Mouse (Mus musculus) liver, embryonic 14.5 days (tissue): Measurements from ENCODE around the gene Dgkh. TPM values are rescaled to one million over a fixed set of nuclear protein-coding genes. Genes with fewer than 3 reads are reported as not detected.

ENCODE experiments used
- ATAC-seq: fragments of 200-750 bp; cut with Nextera tagmentation; 2 replicates; pipeline ENCODE4 v1.8.0; 2017; ENCODE audit warnings: moderate number of reproducible peaks, mild to moderate bottlenecking, moderate library complexity; ENCODE audit not compliant: insufficient read depth
- DNase-seq, 3 experiments: peaks; one replicate each; pipeline ENCODE4 v3.0.0-alpha.2; 2012 to 2013; ENCODE audit warnings: low read depth in 3 of 3, low spot score in 3 of 3
- H3K27ac ChIP-seq: fragments of 300-500 bp; sonication (generic); 2 replicates; pipeline ENCODE4 v1.5.1; 2014; ENCODE audit warnings: moderate library complexity, mild to moderate bottlenecking, control low read depth, inconsistent platforms
- H3K27me3 ChIP-seq: fragments of 300-500 bp; sonication (generic); 2 replicates; pipeline ENCODE4 v1.6.1; 2014; ENCODE audit warnings: mild to moderate bottlenecking, low read length, moderate library complexity; ENCODE audit not compliant: control insufficient read depth, insufficient read depth
- H3K36me3 ChIP-seq: fragments of 300-500 bp; sonication (generic); replicated peaks from 2 replicates; pipeline ENCODE4 v1.6.1; 2014; ENCODE audit warnings: low read depth; ENCODE audit not compliant: control insufficient read depth, insufficient read depth
- H3K4me1 ChIP-seq, 2 experiments: fragments of 200-500 bp in 1 of 2; fragments of 300-500 bp in 1 of 2; sonication (generic) in 1 of 2; replicated peaks; 2 replicates each; pipeline ENCODE4 v1.6.1; 2012 to 2014; ENCODE audit warnings: antibody characterized with exemption in 1 of 2, inconsistent platforms in 1 of 2, low read length in 1 of 2; ENCODE audit not compliant: control insufficient read depth in 2 of 2, insufficient read depth in 2 of 2
- H3K4me2 ChIP-seq: fragments of 300-500 bp; sonication (generic); 2 replicates; pipeline ENCODE4 v1.6.1; 2014; ENCODE audit warnings: low read depth, mild to moderate bottlenecking, control low read depth, moderate library complexity
- H3K4me3 ChIP-seq, 2 experiments: fragments of 200-500 bp in 1 of 2; fragments of 300-500 bp in 1 of 2; sonication (generic) in 1 of 2; 2 replicates each; pipeline ENCODE4 v1.5.1; 2012 to 2014; ENCODE audit warnings: low read depth in 2 of 2, low read length in 2 of 2, mild to moderate bottlenecking in 2 of 2, control low read depth in 1 of 2, inconsistent platforms in 1 of 2, moderate library complexity in 1 of 2; ENCODE audit not compliant: insufficient read depth in 1 of 2
- H3K9ac ChIP-seq: fragments of 300-500 bp; sonication (generic); replicated peaks from 2 replicates; pipeline ENCODE4 v1.6.1; 2014; ENCODE audit warnings: mild to moderate bottlenecking, control low read depth, moderate library complexity
- H3K9me3 ChIP-seq: fragments of 300-500 bp; sonication (generic); 2 replicates; pipeline ENCODE4 v1.6.1; 2016; ENCODE audit warnings: low read length, mixed read lengths; ENCODE audit not compliant: control insufficient read depth
- CTCF ChIP-seq: IDR thresholded peaks from 2 replicates; pipeline ENCODE4 v1.5.1; 2016; ENCODE audit warnings: antibody characterized with exemption, low read depth, control low read depth
- EP300 ChIP-seq: IDR thresholded peaks from 2 replicates; pipeline ENCODE4 v1.6.1; 2016; ENCODE audit warnings: antibody characterized with exemption, low read depth
- WGBS: fragments of 180-500 bp; shearing (Covaris S2); extraction: QIAGEN DNeasy Blood & Tissue Kit; methylation state at CpG from one replicate; pipeline ENCODE4 v1.1.7; 2014; ENCODE audit not compliant: insufficient replicate concordance; 5-methylcytosine and 5-hydroxymethylcytosine counted together
- polyA plus RNA-seq, 2 experiments: library from polyadenylated mRNA; depleted of rRNA in 1 of 2; stranded (reverse) in 1 of 2; unstranded in 1 of 2; fragments of >200 nt; fragmentation: Nextera tagmentation in 1 of 2; extraction: Ambion mirVana in 1 of 2; gene quantifications; 2 replicates each; pipeline versions ENCODE4 v1.2.1 to v1.2.3; 2012 to 2014

Gene Dgkh
- polyA plus RNA-seq, 2 experiments, result 0.15 to 0.36 TPM

DNA sequence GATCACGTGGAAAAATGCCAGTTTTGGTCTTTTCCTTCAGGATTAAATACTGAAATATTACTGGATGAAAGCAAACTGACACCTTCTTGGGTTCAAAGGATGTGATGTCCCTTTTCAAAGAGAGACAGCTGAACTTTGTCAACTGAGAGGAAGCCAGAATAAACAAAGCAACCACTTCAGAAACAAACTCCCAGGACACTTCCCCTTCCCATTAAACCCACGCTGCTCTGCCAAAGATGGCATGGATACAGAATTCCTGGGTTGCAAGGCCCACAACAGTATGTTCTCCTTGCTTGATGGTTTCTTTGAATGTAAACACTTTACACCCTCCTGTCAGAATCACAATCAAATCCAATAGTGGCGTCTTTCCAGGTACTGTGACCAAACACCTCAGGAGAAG is 87.0 kb downstream of the Dgkh start:
- Histone ChIP-seq H3K36me3 (no peaks in the 10 kb centered on the region), H3K27ac (no peak overlapping the region), H3K4me2 (no peak overlapping the region), H3K4me1 (no peaks in the 10 kb centered on the region), H3K9ac (no peak overlapping the region), H3K9me3 (no peaks in the 10 kb centered on the region), H3K4me3 (no peak overlapping the region), H3K27me3 (no peaks in the 10 kb centered on the region)
- no peak for ATAC-seq
- DNase-seq, result no peak
- WGBS, result 55% methylated on average over 3 of the region's 3 CpGs
- TF ChIP-seq CTCF (no peak), EP300 (no peak)

GRCm38 (mm10) chr14:78641314-78641713 is 91.3 kb downstream of the Dgkh start:
- DNase-seq (no peak), ATAC-seq (no peak)
- Histone ChIP-seq H3K4me2 (no peak overlapping the region), H3K36me3 (no peaks in the 10 kb centered on the region), H3K27me3 (no peaks in the 10 kb centered on the region), H3K9ac (no peak overlapping the region), H3K4me3 (no peak overlapping the region), H3K27ac (no peak overlapping the region), H3K9me3 (no peaks in the 10 kb centered on the region), H3K4me1 (peaks cover 0 to 2% of the 10 kb centered on the region in 2 experiments; a peak in 1 of 4 replicates)
- TF ChIP-seq CTCF (no peak), EP300 (no peak)
- WGBS, result 62% methylated on average over 7 of the region's 7 CpGs

- no peak for TF ChIP-seq CTCF
- no peak for TF ChIP-seq EP300
- Histone ChIP-seq H3K27me3 (no peaks in the 10 kb centered on the region), H3K4me2 (no peak overlapping the region), H3K27ac (no peak overlapping the region), H3K9ac (no peak overlapping the region), H3K9me3 (no peaks in the 10 kb centered on the region), H3K36me3 (no peaks in the 10 kb centered on the region), H3K4me3 (no peak overlapping the region), H3K4me1 (peaks cover 0 to 2% of the 10 kb centered on the region in 2 experiments; a peak in 1 of 4 replicates)
- DNase-seq (no peak), ATAC-seq (no peak)
- 37% methylated on average over 5 of the region's 5 CpGs for WGBS
These were observed 92.9 kb downstream of the Dgkh start for GRCm38 (mm10) chr14:78639691-78640090.

DNA sequence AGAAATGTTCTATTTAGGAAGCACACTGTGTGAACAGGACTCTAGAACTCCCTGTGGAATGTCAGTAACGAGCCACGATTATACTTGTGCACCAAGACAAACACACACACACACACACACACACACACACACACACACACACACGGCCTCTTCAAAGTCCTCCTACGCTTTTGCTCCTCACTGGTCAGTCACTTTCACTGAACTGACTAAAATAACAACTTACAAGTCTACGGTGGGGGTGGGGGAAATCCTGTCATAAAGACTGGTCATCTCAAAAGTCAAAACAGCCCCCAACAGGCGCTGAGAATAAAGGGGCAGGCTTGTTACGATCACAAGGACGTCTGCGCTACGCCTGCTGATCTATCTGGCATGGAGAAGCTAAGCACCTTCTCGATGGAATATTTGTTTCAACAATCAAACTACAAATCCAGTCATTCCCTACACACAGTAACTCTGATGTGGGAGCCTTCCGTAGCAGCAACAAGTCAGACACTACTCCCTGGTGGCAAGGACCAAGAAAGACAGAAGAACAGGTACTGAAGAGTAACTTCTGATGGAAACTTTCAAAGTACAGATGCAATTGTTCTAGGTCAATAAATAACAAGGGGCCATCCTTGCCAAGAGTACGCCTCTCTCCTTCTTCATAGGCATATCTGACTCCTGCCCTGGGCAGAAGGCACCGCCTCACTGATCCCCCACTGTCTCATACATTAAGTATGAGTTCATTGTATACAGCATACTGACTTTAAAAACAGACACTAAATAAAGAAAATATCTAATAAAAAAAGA is 96.8 kb downstream of the Dgkh start:
- H3K4me3 ChIP-seq, result no peak overlapping the region
- no peak overlapping the region for H3K27ac ChIP-seq
- no peak for TF ChIP-seq EP300
- no peak for TF ChIP-seq CTCF
- H3K27me3 ChIP-seq, result no peaks in the 10 kb centered on the region
- no peak overlapping the region for H3K9ac ChIP-seq
- H3K9me3 ChIP-seq, result no peaks in the 10 kb centered on the region
- H3K36me3 ChIP-seq, result no peaks in the 10 kb centered on the region
- no peak for DNase-seq
- 68% methylated on average over 14 of the region's 14 CpGs for WGBS
- ATAC-seq, result no peak
- peaks cover 0 to 2% of the 10 kb centered on the region in 2 experiments; a peak in 1 of 4 replicates for H3K4me1 ChIP-seq
- no peak overlapping the region for H3K4me2 ChIP-seq

DNA sequence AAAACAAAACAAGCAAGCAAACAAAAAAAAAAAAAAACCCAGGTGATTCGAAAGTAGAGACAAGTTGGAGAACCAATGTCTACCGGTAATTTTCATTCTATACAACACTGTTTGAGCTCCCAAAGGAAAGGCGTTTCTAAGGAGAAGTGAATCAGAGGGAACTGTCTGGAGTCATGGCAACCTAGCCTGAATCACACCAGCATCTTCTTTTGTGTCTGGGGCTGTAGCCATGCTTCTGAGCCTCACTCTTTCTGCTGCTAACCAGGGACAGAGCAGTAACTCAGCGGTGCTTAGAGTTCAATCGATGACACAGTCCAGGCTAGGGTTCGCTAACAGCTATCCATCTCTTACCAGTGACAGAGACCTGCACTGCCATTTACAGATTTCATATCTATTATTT is 99.8 kb downstream of the Dgkh start:
- Histone ChIP-seq H3K4me1 (peaks cover 0 to 2% of the 10 kb centered on the region in 2 experiments; a peak in 1 of 4 replicates), H3K4me2 (no peak overlapping the region), H3K9ac (no peak overlapping the region), H3K27me3 (no peaks in the 10 kb centered on the region), H3K4me3 (no peak overlapping the region), H3K9me3 (no peaks in the 10 kb centered on the region), H3K36me3 (no peaks in the 10 kb centered on the region), H3K27ac (no peak overlapping the region)
- ATAC-seq (no peak), DNase-seq (no peak)
- no peak for TF ChIP-seq CTCF
- no peak for TF ChIP-seq EP300
- WGBS, result 72% methylated on average over 6 of the region's 6 CpGs
